Mouse (Mus musculus) mouse embryonic stem cell (cell line): ENCODE data around the gene Col18a1.

Experiments used
- in situ Hi-C, 2 experiments: fragments of 300-500 bp; cut with MboI; formaldehyde crosslinking; loops; 1 replicate in 1 of 2; 3 replicates in 1 of 2; pipeline ENCODE4 v1.14.3; 2019 to 2020; ENCODE audit warnings: low sequenced_read_pairs in 2 of 2, low pct_unique_long_range_greater_than_20kb in 1 of 2, mixed read lengths in 1 of 2; ENCODE audit not compliant: unreplicated experiment in 1 of 2

The Col18a1 gene

DNA sequence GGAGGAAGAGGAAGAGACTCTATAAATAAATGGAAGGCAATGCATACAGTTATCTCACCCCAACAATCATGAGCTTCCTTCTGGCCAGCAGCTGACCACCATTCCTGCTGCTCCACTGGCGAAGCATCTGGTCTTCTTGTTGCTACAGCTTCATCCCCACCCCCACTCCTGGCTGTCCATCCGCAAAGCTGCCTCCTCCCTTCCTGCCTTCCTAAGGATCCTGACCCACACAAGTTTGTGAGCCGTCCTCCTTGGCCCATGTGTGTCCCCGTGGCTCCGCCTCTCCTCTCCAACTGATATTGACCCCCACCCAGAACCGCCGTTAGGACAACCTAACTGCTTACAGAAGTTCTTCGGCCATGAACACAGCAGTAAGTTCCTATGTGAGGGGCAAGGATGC is 16.3 kb downstream of the Col18a1 start:
- in situ Hi-C loops, result no loop called here

- in situ Hi-C loops, result no loop called here
Measured at GRCm38 (mm10) chr10:77147545-77147944, 18.8 kb downstream of the Col18a1 start.

- in situ Hi-C loops, result no loop called here
Measured at GRCm38 (mm10) chr10:77146901-77147463, 19.4 kb downstream of the Col18a1 start.

GRCm38 (mm10) chr10:77145946-77146345 is 20.4 kb downstream of the Col18a1 start:
- in situ Hi-C loops, result no loop called here

DNA sequence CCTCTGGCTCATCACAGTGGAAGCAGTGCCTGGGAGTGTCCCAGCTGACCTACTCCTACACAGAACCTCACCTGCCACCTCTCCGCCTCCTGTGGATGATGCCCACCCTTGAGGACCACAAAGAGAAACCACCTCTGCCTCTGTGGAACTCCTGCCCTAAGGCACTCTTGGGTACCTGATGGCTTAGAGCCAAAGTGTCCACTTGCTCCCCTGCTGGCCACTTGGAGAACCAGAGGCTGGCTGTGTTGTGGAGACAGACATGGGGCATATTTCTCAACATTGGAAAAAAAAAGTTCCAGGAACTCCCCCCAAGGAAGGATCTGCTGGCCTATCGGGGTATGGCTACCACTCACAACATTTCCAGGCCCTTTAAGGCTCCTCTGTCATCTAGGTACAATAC is 22.0 kb downstream of the Col18a1 start:
- in situ Hi-C loops, result no loop called here

GRCm38 (mm10) chr10:77142328-77142727 is 24.0 kb downstream of the Col18a1 start:
- in situ Hi-C loops, result no loop called here

DNA sequence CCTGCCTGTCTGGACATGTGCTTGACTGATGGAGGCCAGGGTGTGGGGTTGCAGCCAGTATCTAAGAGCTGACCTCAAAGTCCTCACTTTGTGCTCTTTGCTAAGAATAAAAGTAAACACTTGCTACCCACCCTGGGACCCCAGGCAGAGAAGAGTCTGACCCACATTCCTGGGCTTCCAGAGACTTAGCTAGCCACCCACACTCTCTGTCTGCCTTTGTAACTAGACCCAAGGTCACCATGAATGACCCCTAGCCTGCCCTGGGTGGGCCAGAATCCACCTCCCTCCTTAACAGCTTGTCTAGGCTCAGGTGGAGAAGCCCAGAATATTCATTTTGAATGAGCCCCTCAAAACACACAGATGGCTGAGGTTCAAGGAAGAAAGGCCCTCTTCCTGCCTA is 28.0 kb downstream of the Col18a1 start:
- in situ Hi-C loops, result loop anchor here in 1 of 2 experiments (10.0 kb wide), 1 partner anchor 56 kb away; no protein-coding TSS in a partner anchor

- in situ Hi-C loops, result loop anchor here in 1 of 2 experiments (10.0 kb wide), 1 partner anchor 59 kb away; no protein-coding TSS in a partner anchor
Measured at GRCm38 (mm10) chr10:77136205-77136604, 30.1 kb downstream of the Col18a1 start.

GRCm38 (mm10) chr10:77135274-77135829 is 31.0 kb downstream of the Col18a1 start:
- in situ Hi-C loops, result loop anchor here in 1 of 2 experiments (10.0 kb wide), 1 partner anchor 59 kb away; no protein-coding TSS in a partner anchor

GRCm38 (mm10) chr10:77134807-77135152 is 31.6 kb downstream of the Col18a1 start:
- in situ Hi-C loops, result loop anchor here (5.0 to 10.0 kb wide), 2 partner anchors 60 to 118 kb away; no protein-coding TSS in a partner anchor

GRCm38 (mm10) chr10:77133951-77134806 is 32.2 kb downstream of the Col18a1 start:
- in situ Hi-C loops, result loop anchor here (5.0 to 10.0 kb wide), 2 partner anchors 61 to 118 kb away; no protein-coding TSS in a partner anchor

DNA sequence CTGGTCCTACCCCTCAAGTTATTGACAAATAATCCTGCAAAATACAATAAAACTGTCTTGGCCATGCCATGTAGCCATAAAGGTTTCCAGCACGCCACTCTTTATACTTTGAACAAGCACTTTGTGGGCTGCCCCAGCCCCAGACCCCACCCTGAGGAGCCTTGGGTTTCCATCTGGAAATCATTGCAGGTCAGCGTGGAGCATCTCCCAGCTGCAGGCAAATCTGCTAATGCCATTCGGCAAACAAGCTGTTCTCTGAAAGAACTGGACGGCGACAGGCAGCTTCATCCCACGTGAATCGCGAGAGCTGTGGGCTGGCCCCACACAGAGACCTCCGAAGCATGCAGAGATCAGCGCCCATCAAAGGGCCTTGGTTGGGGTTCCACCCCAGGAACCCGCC is 34.2 kb downstream of the Col18a1 start:
- in situ Hi-C loops, result loop anchor here (5.0 to 10.0 kb wide), 2 partner anchors 63 to 120 kb away; no protein-coding TSS in a partner anchor

DNA sequence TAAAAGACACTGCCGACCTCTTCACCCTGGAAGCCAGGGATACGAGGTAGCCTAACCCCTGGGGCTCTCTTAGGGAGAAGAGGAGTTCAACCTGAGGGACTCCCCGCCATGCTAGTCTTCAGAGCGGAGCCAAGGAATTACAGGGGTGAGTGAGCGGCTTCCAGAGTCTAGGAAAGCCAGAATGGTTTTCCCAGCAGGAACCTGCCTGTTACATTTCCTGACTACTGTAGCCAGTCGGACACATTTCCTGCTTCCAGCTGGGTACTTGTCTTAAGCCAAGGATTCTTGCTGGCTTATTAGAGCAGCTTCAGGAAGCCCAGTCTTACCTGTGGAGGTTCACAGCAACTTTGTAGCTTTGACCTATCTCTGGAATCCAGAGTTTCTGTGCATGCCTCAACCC is 34.8 kb downstream of the Col18a1 start:
- in situ Hi-C loops, result loop anchor here (5.0 to 10.0 kb wide), 2 partner anchors 63 to 121 kb away; no protein-coding TSS in a partner anchor

GRCm38 (mm10) chr10:77130561-77131240 is 35.6 kb downstream of the Col18a1 start:
- in situ Hi-C loops, result loop anchor here (5.0 to 10.0 kb wide), 2 partner anchors 64 to 122 kb away; no protein-coding TSS in a partner anchor

DNA sequence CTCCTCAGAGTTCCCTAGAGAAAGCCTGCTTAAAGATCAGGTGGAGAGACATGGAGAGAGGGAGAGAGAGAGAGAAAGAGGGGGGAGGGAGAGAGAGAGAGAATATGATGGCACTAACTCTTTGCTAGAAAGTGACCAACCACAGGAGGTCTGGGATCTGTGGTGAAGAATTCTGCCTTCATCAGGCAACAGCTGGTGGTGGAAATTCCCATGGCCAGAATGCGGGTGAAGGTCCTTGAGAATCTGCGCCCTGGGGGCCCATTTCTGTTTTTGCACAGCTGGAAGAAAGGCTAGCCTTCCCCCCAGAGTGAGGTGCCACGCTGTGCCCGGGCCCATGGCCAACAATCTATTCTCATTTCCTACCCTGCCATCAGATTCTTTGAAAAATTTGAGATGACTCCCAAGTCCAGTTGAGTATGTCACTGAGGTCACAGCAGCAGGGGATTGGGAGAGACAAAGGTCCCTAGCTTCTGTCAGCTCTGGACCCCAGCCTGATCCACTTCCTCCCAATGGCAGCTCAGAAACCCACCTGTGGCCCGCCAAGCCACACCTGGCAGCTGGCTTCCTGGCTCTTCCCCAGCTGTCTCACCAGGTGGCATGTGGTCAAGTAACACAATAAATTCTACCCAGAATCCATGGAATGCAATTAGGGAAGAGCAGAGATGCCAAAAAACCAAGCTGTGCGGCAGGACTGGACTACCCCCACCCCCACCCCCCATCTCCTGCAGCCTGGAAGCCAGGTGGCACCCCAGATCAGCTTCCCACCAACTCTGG is 36.5 kb downstream of the Col18a1 start:
- in situ Hi-C loops, result loop anchor here (5.0 to 10.0 kb wide), 2 partner anchors 65 to 122 kb away; no protein-coding TSS in a partner anchor

- in situ Hi-C loops, result no loop called here
Measured at GRCm38 (mm10) chr10:77127926-77128325, 38.4 kb downstream of the Col18a1 start.

GRCm38 (mm10) chr10:77126590-77126989 is 39.8 kb downstream of the Col18a1 start:
- in situ Hi-C loops, result no loop called here
